Mouse (Mus musculus) G1E (cell line): Measurements from ENCODE around the gene Prkar2b. TPM values are rescaled to one million over a fixed set of nuclear protein-coding genes. Genes with fewer than 3 reads are reported as not detected.

ENCODE experiments used
- ATAC-seq: 2 replicates; pipeline ENCODE4 v1.8.0; 2016; ENCODE audit warnings: mild to moderate bottlenecking; ENCODE audit not compliant: insufficient number of reproducible peaks, poor library complexity, low FRiP score, severe bottlenecking; ENCODE audit errors: extremely low read depth
- DNase-seq: peaks from one replicate; pipeline ENCODE4 v3.0.0; 2012; ENCODE audit warnings: low spot score
- H3K27me3 ChIP-seq: 2 replicates; pipeline ENCODE4 v1.6.1; 2012; ENCODE audit warnings: mild to moderate bottlenecking, low read length, inconsistent platforms; ENCODE audit not compliant: insufficient read depth
- H3K36me3 ChIP-seq: replicated peaks from 2 replicates; pipeline ENCODE3; 2012; ENCODE audit warnings: mild to moderate bottlenecking, inconsistent platforms
- H3K4me1 ChIP-seq: 2 replicates; pipeline ENCODE4 v1.6.1; 2012; ENCODE audit warnings: low read depth, low read length, inconsistent platforms, mixed read lengths; ENCODE audit not compliant: insufficient read depth
- H3K4me3 ChIP-seq: 2 replicates; pipeline ENCODE4 v1.5.1; 2012; ENCODE audit warnings: low read depth, mild to moderate bottlenecking, inconsistent platforms, low read length, moderate library complexity, mixed read lengths
- H3K9me3 ChIP-seq: replicated peaks from 2 replicates; pipeline ENCODE4 v1.6.1; 2012; ENCODE audit warnings: inconsistent platforms
- CTCF ChIP-seq: IDR thresholded peaks from 2 replicates; pipeline ENCODE4 v1.5.1; 2012; ENCODE audit warnings: low read depth, low read length, inconsistent platforms, mixed read lengths
- GATA1 ChIP-seq: IDR thresholded peaks from 2 replicates; pipeline ENCODE4 v1.6.1; 2012; ENCODE audit warnings: borderline replicate concordance, low read length, inconsistent platforms, mixed read lengths
- GATA2 ChIP-seq: IDR thresholded peaks from 2 replicates; pipeline ENCODE4 v1.6.1; 2012; ENCODE audit warnings: low read depth, low read length, inconsistent platforms, borderline replicate concordance
- POLR2AphosphoS5 ChIP-seq: IDR thresholded peaks from 2 replicates; pipeline ENCODE4 v1.6.1; 2012; ENCODE audit warnings: low read depth, low read length, inconsistent platforms; ENCODE audit not compliant: insufficient replicate concordance
- TAL1 ChIP-seq: conservative IDR thresholded peaks from 2 replicates; pipeline ENCODE4 v1.6.1; 2012; ENCODE audit warnings: low read depth, low read length, inconsistent platforms, mixed read lengths
- polyA plus RNA-seq: library from polyadenylated mRNA; stranded (reverse); fragments of >175 nt; gene quantifications from 2 replicates; pipeline ENCODE4 v1.2.3, GENCODE M21; 2012
- total RNA-seq, 2 experiments: library from RNA; stranded (forward) in 1 of 2; stranded (reverse) in 1 of 2; fragments of 200-1000 nt in 1 of 2; fragments of >200 nt in 1 of 2; fragmentation: Nextera tagmentation in 1 of 2; gene quantifications; 2 replicates each; pipeline ENCODE4 v1.2.3; 2014 to 2017

Prkar2b gene
- total and polyA plus RNA-seq, 3 experiments: 179 to 849 (median 524) TPM

DNA sequence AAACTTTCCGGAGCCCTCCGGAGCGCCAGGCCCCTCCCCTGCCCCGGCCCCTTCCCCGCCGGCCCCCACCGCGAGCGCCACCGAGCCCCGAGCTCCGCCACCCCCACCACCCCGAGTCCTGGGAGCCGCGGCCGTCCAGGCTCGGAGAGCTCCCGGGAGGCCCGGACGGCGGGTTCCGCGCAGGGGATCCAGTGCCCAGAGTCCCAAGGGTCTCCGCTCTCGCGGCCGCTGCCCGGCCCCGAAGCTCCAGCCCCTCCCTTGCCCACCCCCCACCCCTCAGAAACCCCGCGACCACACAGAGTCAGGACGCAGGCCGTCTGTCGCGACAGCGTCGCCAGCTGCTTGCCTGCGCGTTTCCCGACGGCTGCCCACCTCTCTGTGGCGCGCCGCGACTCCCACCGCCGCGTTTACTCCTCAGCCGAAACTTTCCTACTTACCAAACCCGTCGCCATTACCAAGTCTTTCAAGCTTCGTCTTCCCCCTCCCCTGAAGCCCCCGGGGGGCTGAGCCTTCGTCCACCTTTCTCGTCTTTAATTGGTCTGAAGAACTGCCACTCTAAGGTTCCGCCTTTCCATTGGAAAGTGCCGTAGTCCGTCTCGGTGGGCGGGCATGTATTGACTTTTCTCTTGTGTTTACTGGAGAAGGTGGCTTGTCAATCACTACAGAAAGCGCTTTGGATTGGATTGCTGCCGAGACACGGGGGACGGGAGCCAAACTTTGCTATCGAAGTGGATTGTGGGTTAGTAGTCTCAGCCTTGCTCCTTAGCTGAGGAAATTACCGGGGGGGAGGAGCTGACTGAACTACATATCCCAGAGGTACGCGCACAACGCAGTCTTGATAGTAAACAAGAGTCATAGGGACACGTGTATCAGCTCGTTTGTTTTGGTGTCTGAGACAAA is 111.1 kb downstream of the Prkar2b start, which contains the start of gene Hbp1:
Gene Hbp1 (minus strand): TSS at position 777 of the 900 bp plus-strand sequence.
- Histone ChIP-seq H3K4me3 (peak within 1 kb of the TSS; percentile 86), H3K27me3 (no peaks in the 10 kb centered on the region), H3K9me3 (no peaks in the 10 kb centered on the region), H3K36me3 (peaks cover 13% of the 10 kb centered on the region), H3K4me1 (peaks cover 26% of the 10 kb centered on the region)
- ATAC-seq (peak; percentile 90), DNase-seq (peak; percentile 99)
- TF ChIP-seq TAL1: no peak
- TF ChIP-seq GATA1: no peak
- TF ChIP-seq GATA2: no peak
- no peak for TF ChIP-seq CTCF
- TF ChIP-seq POLR2AphosphoS5: no peak

DNA sequence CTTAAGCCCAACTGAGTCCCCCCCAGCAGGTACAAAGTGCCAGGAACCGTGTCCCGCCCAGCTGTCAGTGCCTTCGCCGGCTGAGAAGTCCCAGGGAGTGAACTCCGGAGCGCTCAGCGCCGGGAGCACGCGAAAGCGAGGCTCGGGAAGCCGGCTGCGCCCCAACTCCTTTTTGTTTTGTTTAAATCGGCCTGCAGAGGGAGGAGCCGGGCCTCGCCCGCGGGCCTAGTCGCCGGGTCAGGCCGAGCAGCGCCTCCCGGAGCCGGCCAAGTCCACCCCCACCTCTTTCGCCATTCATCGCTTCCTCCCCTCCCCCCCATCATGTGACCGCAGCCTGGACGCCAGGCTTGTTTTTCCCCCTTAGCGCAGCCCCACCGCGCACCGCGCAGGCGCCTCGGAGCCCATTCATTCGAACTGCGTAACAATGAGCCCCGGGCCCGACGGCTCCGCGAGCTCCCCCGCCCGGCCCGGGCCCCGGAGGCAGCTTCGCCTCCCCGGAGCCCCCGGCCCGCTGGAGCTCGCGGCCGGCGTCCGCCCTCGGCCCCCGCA is 111.8 kb downstream of the Prkar2b start:
- DNase-seq (peak; percentile 87), ATAC-seq (peak; percentile 16)
- TF ChIP-seq GATA2 (no peak), GATA1 (no peak)
- Histone ChIP-seq H3K36me3 (peaks cover 13% of the 10 kb centered on the region), H3K27me3 (no peaks in the 10 kb centered on the region), H3K4me1 (peaks cover 32% of the 10 kb centered on the region), H3K4me3 (peak overlapping the region; percentile 86), H3K9me3 (no peaks in the 10 kb centered on the region)

DNA sequence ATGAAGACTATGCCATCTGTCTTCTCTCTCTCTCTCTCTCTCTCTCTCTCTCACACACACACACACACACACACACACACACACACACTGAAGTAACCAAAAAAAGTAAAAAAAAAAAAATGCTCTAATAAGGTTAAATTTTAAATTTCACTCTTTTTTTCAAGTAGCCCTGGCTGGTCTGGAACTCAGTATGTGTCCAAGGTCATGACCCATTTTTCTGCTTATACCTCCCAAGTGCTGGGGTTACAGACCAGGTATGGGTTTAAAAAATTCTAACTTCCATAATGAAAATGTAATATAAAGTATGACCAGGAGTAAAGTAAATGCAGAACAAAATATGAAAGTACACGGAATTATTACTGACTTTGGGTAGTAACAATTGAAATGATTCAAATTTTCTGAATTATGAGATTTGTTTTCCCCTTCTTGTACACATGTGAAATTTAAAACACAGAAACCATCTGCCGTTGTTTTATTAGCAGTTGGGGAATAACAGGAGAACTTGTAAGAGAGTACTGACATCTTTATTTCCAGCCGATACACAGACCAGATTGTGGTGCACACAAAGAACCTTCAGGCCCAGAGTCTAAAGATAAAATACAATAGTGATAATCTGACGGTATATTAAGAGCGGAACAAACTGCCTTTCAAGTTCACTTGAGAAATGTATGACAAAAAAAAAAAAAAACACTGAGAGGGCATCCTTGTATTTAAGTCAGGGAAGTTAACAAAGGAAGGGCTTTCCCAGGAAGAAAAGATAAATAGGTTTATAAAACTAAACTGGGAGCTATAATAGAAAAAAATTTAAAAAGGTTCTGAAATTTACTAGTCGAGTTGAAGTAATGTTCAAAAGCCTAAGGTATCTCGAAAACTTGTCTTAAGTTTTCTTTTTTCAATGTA is 112.7 kb downstream of the Prkar2b start:
- Histone ChIP-seq H3K4me3 (peak overlapping the region; percentile 86), H3K36me3 (peaks cover 19% of the 10 kb centered on the region), H3K4me1 (peaks cover 41% of the 10 kb centered on the region), H3K9me3 (no peaks in the 10 kb centered on the region), H3K27me3 (no peaks in the 10 kb centered on the region)
- no peak for DNase-seq
- TF ChIP-seq GATA1 (no peak), CTCF (no peak), TAL1 (no peak), POLR2AphosphoS5 (no peak), GATA2 (no peak)
- ATAC-seq: no peak

GRCm38 (mm10) chr12:31947476-31947875 is 113.6 kb downstream of the Prkar2b start:
- no peak for DNase-seq
- H3K9me3 ChIP-seq: no peaks in the 10 kb centered on the region
- TF ChIP-seq POLR2AphosphoS5 (no peak), CTCF (peak; percentile 52)
- no peaks in the 10 kb centered on the region for H3K27me3 ChIP-seq
- no peak overlapping the region for H3K4me3 ChIP-seq
- peaks cover 50% of the 10 kb centered on the region for H3K4me1 ChIP-seq
- H3K36me3 ChIP-seq: peaks cover 27% of the 10 kb centered on the region
- ATAC-seq: no peak

DNA sequence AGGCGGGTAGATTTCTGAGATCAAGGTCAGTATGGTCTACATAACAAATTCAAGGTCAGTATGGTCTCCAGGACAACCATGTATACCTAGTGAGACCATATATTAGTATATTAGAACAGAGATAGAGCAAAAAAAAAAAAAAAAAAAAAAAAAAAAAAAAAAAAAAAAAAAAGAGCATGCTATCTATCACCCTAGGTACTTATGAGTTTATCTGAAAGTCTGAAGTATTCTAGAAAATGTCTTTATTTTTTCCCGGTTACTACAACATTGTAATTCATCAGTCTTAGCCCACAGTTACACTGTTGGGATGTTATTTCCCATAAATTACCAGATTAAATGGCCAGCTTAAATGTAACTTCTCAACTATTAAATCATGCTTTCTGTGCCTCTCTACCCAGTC is 116.7 kb downstream of the Prkar2b start:
- peaks cover 45% of the 10 kb centered on the region for H3K4me1 ChIP-seq
- ATAC-seq (no peak), DNase-seq (no peak)
- H3K27me3 ChIP-seq: no peaks in the 10 kb centered on the region
- no peak overlapping the region for H3K4me3 ChIP-seq
- no peak for TF ChIP-seq GATA2
- TF ChIP-seq GATA1: no peak
- no peak for TF ChIP-seq TAL1
- no peak for TF ChIP-seq POLR2AphosphoS5
- TF ChIP-seq CTCF: no peak
- no peaks in the 10 kb centered on the region for H3K9me3 ChIP-seq
- H3K36me3 ChIP-seq: peaks cover 51% of the 10 kb centered on the region

GRCm38 (mm10) chr12:31943020-31943654 is 118.0 kb downstream of the Prkar2b start:
- ATAC-seq: peak; percentile 96
- DNase-seq: peak; percentile 51
- Histone ChIP-seq H3K27me3 (no peaks in the 10 kb centered on the region), H3K9me3 (no peaks in the 10 kb centered on the region), H3K4me1 (peaks cover 44% of the 10 kb centered on the region), H3K4me3 (no peak overlapping the region; the same call in 1 of the 2 replicates), H3K36me3 (peaks cover 64% of the 10 kb centered on the region)
- TF ChIP-seq TAL1 (peak; percentile 66), CTCF (no peak)
